Mouse (Mus musculus): ENCODE measurements around the gene Abhd16b.

The Abhd16b gene

DNA sequence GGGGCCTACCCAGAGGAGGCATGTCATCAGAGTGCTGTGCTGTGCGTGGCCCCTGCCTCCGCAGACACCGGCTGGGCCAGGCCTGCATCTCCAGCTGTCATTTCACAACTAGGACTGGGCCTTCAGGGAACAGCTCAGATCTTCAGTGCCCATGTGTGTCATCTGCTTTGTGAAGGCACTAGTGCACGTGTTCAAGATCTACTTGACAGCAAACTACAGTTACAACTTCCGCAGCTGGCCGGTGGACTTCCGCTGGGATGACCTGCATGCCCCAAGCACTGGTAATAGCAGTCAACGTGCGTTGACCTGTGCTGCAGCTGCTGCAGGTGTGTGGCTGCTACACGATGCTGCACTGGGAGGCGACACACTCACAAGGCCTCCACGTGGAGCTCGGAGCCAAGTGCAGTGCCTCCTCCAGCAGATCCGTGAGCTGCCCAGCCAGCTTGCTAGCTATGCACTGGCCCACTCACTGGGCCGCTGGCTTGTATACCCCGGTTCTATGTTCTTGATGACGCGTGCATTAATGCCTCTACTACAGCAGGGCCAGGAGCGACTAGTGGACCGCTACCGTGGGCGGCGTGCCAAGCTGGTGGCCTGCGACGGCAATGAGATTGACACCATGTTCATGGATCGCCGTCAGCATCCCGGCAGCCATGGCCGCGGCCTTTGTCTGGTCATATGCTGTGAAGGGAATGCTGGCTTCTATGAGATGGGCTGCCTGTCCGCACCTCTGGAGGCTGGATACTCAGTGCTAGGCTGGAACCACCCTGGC, at the start of gene Abhd16b:
TSS of gene Abhd16b (plus strand) at position 51 of the 772 bp plus-strand sequence.
- DNase-seq (ENCODE audit: low spot score) = no peak

DNA sequence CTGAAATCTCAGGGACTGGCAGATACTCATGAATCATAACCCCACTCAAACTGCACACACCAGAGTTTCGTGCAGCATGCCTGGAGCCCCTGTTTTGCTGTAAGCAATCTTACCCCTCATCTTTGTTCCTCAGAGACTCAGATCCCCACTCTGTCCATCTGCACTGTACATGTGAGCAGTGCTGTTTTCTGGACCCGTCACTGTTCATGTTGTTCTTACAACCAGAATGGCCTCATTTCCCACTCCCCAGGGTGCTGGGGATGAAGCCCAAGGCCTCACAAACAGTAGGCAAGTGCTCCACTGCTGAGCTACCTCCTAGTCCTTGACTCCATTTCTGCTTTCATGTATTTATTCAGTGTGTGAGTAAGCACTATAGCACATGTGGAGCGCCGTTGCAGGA, 40.8 kb upstream of the Abhd16b start:
- DNase-seq (ENCODE audit: low spot score) = no peak

DNA sequence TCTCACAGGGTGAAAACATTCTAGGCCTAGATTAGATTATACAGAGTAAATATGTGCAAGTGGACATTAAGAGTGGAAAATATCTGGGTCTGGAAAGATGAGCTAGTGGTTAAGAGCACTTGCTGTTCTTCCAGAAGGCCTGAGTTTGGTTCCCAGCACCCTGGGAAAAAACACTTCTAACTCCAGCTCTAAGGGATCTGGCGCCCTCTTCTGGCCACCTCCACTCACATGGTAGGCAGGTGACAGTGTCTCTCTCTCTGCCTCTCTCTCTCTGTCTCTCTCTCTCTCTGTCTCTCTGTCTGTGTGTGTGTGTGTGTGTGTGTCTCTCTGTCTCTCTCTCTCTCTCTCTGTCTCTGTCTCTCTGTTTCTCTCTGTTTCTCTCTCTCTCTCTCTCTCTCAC, 39.7 kb upstream of the Abhd16b start:
- DNase-seq (ENCODE audit: low spot score) = no peak

DNA sequence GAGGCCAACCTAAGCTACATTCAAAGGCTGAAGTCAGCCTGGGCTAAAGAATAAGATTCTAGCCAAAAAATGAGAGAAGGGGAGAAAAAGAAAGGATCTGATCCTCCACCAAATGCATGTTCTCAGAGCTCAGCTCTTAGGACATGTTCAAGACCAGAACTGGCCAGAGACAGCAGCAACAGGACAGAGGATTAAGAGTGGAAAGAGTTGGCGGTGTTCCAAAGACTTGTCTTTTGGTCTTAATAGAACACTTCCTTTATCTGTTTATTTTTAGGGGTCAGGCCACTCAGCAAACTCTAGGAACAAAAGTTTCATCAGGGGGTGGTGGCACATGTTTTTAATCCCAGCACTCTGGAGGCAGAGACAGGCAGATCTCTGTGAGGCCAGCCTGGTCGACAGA, 37.1 kb upstream of the Abhd16b start:
- no peak for DNase-seq (ENCODE audit: low spot score)

DNA sequence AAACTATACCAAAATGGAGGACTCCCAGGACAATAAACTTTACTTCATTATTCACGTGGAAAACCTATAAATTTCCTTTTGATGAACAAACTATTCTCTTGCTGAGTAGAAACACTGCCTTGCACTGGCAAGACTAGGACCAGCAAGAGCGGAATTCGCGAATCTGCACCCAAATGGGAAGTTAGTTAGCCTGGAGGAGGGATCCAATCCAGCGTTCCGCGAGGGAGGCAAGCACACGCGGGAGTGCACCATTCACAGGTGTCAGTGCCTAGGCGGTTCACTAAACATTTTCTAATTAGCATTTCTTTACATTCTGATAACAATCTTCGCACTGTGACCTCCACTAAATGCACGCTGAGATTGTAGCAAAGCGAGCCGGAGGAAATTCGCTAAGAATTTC, 35.2 kb upstream of the Abhd16b start:
- DNase-seq (ENCODE audit: low spot score) = no peak

DNA sequence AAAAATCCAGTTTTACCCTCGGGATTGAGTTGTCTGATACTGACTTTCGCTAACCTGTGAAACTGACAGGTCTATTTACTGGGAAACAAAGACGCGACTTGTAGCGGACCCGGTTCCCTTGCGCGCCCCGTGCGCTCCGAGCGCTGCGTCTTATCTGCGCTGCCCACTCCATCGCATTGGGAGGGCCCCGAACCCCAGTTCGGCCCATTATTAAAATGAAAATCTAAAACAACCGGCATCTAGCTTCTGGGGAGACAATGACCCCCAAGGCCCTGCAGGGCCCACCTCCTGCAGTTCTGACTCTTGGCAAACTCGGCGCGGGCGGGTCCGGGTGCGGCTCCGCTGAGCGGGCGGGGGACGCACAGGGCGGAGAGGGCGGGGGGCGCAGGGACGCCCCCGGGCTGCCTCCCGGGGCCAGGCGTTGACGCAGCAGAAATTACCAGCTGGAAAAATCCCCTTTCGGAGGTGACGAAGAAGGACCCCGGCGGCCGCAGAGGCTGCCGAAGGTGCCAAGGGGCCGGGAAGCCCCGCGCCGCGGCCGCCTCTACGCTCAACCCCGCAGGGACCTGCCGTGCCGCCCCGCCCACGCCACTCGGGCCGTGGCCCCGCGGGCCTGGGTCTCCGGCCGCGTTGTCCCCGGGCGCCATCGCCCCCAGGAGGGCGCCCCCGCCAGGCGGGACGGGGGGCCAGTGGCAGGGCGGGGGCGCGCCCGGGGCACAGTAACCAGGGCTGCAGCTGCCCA, 34.4 kb upstream of the Abhd16b start:
- peak; percentile 29 for DNase-seq (ENCODE audit: low spot score)

DNA sequence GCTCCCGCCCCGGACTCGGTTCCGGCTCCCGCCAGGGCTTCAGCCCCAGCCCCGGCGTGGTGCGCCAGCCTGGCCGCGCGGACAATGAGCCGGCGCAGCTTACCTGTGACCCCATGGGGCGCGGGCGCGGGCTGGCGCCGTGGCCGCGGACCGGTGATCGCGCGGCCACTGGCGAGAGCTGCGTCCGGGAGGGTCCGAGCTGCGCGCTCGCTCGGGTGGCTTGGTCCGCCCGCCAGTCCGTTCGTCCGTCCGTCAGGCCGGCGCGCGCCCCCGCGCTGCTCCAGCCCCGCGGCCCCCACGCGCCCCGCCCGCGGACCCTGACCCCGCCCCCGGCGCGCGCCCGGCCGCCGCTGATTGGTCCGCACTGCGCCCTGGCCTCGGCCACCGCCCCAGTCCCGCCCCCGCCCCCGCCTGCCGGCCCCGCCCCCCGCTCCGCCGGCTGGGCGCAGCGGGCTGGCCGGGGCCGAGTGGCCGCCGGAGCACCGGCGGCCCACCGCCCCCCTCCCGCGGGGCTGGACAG, 33.8 kb upstream of the Abhd16b start, which contains the start of gene Zbtb46:
TSS of gene Zbtb46 (minus strand) at position 274 of the 520 bp plus-strand sequence.
- peak; percentile 79 for DNase-seq (ENCODE audit: low spot score)

DNA sequence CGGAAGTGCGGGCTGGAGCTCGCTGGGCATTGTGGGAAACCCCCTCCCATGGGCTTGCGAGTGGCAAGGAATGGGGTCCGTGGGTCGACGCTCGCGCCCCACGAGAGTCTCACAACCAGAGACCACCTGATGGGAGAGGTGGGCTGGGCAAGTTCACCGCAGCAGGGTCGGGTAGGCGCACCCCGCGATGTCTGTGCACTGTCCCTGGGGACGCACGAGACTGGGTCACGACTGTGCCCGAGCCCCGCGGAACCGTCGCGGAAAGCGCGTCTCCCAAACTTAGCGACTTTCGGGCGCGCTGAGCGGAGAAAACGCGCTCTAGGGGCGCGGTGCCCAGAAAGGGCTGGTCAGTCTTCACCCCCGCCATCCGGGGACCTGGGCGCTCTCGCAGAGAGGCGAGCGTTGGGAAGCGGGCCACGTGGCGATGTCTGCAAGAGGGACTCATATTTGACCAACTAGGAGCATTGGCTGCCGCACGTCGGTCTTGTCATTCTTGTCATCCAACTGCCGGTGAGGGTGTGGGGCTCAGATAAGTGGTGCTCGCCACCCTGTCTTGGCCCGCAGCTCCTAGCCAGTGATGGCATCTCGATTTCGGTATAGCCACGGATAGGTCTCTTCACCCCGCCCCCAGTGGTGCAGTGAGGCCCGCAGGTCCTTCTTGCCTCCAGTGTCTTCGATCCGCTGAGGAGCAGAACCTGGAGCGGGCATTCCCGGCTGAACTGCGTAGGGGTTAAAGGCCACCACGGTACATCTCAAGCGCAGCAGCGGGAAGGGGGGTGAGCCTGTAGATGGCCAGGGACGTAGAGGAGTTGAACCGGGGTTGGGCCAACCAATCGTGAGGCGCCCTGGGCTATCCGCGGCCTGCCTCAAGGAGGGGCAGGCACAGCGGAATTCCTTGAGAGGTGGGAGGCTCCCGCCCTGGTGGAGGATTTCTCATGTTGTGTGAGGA, 33.1 kb upstream of the Abhd16b start:
- peak; percentile 48 for DNase-seq (ENCODE audit: low spot score)

DNA sequence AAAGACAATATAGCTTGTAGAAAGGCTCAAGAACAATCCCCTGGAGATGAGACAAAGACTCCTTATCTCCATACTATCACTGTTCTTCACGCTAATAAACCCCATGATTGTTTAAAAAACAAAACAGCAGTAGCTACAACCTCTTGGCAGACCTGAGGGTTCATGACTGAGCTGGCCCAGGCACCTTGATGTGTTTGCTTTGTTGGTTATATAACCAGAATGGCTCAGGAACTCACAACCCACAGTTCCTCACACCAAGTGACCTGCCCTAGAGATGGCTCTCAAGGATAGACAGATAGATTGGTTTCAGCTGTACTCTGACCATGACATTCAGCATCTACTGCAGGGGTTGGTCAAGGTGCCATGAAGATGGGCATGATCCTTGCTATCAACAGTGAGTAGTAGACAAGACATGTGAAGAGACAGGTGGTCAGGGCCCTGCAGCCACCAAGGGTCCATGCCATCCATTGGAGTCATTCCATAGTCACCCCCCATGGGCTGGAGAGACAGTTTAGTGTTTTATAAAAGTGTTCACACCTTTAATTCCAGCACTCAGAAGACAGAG, 31.4 kb upstream of the Abhd16b start:
- no peak for DNase-seq (ENCODE audit: low spot score)

DNA sequence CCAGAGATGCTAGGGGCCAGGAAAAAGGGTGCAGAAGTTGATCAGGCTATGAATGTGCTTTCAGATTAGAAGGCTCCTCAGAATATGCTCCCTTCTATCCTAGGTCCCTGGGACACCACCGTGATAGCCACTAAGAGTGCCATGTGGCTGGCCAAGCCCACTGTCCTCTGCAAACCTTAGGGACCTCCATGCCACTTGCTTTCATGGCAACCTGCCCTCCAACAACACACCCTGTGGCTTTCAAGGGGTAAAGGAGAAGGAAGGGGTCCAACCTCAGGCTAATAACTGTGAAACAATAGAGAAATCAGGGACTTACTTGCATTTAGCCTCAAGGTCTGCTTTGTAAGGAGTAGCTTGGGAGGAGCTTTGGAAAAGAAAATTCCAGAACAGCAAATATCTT, 30.4 kb upstream of the Abhd16b start:
- DNase-seq (ENCODE audit: low spot score) = no peak

DNA sequence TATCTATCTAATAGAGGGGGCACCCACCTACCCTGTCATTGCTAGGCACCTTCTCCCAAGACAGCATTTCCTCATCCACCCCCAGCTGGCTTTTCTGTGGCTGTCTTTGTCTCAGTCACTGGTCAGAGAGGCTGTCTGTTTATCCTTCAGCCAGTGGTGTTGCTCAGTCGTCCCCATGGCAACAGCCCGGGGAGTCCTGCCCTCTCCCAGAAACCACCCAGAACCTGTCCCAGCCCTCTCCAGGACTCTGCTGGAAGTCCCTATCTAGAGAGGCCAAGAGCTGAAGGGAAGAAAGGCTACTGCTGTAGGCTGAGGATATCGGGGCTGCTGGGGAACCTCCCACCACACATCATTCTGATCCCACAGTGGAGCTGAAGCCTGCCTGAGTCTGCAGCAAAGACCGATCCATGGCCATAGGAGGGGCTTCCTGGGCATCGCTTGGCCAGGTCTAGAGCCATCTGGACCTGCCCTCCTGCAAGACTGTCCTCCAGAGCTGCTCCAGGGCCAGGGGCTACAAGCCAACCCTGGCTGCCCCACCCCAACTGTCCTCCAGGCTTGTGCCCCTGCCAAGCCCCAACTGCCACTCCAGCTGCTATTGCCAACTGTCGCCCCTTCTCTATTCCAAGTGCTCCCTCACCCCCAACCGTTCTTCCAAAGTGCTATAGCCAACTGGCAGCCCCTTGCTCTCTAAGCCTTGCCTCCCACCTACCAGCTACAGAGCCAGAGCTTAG, 29.8 kb upstream of the Abhd16b start:
- DNase-seq (ENCODE audit: low spot score) = no peak

DNA sequence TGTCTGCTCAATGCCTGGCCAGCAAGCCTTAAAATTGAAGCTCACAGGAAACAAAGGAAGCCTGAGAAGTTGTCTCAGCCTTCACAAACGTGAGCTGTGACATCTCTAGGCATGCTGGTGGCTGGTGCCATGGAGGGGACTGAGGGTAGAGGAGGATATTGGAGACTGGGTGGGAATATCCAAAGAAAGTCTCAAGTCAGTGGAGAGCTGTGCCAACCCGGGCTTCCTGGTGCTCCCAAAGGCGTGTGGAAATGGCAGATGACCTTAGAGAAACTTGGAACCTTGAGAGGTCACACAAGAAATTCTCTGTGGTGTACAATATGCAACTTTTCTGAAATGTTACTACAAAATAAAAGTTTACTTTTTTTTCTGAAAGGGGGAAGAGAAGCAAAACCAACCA, 27.6 kb upstream of the Abhd16b start:
- DNase-seq (ENCODE audit: low spot score) = no peak

DNA sequence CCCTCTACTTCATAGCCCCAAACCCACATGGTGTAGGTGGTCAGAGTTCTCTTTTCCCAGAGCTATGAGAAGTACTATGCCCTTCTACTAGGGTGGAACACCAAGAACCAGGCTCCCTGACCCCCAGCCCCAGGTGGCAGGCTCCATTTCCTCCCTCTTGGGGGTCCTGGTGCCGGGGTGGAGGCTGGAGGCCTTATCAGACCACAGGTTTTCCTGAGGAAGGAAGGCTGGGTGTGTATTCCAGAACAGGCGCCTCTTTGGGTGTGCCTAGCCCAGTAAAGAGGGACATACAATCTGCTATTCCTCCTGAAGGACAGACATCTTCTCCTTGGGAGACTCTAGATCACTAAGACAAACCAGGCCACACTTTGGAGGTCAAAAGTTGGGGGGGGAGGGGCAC, 22.7 kb upstream of the Abhd16b start:
- no peak for DNase-seq (ENCODE audit: low spot score)

DNA sequence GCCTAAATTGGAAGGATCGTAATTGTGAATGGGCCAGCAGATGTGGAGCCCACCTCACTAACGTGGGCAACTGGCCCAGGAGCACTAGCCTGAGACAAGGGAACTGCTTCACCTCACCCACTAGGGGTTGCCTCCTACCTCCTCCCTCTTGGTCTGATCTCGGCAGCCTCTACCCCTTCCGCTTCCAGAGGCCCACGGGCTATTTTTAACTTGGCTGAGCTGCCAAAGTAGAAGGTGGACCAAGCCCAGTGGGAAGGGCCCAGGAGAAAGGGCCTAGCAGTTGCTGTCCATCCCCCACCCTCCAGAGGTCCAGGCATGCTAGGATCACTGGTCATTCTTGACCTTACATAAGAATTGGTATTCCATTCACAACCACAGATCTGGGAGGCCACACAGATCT, 21.8 kb upstream of the Abhd16b start:
- no peak for DNase-seq (ENCODE audit: low spot score)

DNA sequence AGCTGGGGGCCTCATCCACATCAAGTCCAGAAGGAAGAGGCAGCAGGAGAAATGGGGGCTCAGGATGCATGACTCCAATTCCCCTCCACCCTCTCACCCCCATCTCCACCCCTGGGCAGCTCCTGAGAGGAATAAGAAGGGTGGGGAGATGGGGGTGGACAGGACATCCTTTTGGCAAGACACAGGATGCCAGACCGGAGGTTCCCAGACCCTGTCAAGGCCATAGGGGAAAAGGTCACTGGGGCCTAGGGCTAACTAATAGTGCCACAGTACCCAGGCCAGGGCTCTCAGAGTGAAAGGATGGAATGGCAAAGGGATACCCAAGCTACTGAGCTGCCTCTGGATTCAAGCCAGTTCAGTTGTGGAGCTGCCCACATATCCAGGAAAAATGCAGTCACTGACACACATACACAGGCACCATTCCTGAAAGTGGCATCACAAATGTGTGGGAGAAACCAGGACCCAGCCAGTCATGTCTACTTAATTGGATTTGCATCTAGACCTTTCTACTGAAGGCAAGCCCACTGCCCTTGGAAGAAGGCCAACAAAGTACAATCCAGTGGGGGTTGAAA, 20.7 kb upstream of the Abhd16b start:
- no peak for DNase-seq (ENCODE audit: low spot score)

DNA sequence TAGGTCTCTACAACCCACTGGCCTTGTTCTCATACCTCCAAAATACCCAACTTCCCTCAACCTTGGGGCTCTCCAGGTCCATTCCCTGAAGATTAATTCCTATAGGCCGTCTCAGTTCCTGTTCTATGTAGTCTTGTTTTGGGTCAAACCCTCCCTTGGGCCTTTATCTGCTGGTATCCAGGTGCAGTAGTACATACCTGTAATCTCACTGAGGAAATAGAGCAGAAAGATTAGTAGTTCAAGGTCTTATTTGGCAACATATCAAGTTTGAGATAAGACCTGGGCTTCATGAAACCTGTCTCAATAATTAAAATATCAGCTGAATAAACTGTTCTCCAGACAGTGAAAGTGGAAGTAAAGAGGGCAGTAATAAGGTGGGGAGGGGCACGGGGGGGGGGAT, 9.9 kb upstream of the Abhd16b start:
- no peak for DNase-seq (ENCODE audit: low spot score)

DNA sequence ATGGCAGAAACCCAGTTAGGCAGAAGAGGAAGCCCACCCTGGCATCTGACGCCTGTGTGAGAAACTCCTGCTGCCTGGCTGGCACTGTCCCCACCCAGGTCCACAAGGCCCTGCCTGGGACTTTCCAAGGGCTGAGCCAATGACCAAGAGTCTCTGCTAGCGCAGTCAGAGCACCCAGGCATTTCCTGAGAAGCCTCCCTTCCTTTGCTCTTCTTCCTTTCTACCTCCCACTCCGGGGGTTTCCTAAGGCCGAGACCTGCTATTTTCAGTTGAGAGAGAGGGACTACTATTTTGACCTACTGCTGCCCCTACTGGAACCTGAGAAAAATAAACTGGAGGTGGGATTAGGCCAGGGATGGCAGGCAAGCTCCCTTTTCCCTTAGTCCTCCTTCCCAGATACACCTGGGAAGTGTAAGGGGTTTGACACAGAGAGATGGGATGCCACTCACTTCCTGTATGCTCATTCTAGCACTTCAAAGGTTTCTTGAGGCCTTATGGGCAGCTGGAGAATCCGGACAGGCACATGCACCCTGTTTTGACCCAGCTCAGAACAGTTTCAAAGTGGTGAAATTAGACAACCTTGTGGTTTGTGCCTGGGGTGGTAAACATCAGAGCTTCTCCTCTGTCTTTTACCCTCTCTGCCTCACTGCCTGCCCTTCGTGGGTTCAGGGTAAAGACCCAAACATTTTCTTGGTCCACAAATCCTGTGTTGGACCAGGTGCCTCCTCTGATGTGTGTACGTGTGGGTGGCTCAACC, 9.3 kb upstream of the Abhd16b start:
- DNase-seq (ENCODE audit: low spot score) = peak; percentile 27

DNA sequence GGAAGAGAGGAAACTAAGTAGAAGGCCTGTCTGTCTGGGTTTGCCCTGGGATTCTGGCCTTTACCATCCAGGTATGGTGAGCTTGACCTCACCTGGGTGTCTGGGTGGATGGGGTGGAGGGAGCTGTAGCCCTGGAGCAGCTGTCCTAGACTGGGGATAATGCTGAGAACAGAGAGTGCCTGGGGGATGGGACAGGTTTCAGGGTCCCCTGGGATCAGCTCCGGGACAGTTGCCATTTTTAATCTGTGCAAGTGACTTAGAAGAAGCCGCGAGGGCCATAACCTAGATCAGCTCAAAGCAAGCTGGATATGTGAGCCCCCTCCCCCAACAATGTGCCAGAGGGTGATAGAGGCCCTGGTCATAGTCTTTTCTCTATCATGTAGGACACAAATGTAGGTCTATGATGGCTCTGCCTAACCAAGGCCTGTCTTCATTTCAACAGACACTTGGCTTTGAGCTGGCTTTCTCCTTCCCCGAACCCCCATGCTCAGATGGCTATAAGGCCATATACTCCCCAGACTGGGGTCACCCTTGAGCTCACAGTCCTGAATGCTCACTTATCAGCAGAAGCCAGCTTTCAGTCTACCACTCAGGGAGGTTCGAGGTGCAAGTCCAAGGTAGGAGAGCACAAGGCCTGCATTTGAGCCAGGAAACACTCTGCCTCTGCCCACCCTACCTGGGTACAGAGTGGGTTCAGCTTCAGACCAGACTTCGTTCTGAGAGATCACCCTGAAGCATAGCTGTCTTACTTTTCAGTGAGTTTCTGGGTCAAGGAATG, 8.4 kb upstream of the Abhd16b start:
- DNase-seq (ENCODE audit: low spot score) = no peak

DNA sequence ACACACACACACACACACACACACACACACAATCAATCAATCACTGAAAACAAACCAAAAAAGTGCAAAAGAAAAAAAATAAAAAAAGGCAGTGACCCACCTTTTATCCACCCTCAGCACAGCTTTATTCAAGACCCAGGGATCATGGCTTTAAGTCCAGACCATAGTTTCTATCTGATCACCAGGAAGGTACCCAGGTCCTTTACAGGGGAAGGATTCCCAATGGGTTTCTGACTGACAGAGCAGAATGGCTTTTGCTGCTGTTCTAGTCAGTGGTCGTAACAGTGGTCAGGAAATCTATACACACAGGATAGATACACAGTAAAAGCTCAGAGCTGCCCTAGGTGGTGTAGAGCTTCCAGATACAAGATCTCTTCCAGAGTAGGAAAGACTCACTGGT, 7.3 kb upstream of the Abhd16b start:
- DNase-seq (ENCODE audit: low spot score) = no peak

All from ovary, postnatal 10 days (tissue).